Mouse (Mus musculus): Measurements from ENCODE around the gene March11.

DNA sequence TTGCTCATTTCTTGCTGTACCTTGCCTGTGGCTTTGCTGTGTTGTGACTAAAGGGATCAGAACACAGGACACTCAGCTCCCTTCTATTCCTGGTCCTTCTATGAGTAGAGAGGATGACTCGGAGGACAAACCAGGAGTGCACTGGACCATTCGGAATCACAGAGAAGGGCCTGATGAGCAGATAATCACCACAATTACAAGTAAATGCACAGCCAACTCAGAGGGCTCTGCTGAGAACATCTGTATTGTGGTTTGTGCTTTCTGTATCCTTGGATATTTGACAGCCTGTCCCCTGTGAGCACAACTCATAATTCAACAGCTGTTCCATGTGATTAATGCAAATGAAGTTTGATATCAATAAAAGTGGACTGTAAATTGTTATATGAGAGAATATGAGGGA, 11.0 kb downstream of the March11 start:
- no peak for TF ChIP-seq POLR2A (IDR thresholded peaks at IDR 0.05; ENCODE audit: low read depth, low read length)
- TF ChIP-seq CTCF (IDR thresholded peaks at IDR 0.05; ENCODE audit: extremely low read depth, insufficient read length, insufficient replicate concordance, low read depth, low read length), result no peak
